Mouse (Mus musculus) heart, embryonic 14.5 days (tissue): ENCODE results near the gene Tnp2. TPM values are rescaled to one million over a fixed set of nuclear protein-coding genes. Genes with fewer than 3 reads are reported as not detected.

Source experiments
- ATAC-seq: fragments of 200-750 bp; cut with Nextera tagmentation; 2 replicates; pipeline ENCODE4 v1.8.0; 2017; ENCODE audit warnings: low read depth, moderate TSS enrichment; ENCODE audit not compliant: insufficient number of reproducible peaks, insufficient read depth, low FRiP score
- H3K27ac ChIP-seq, 2 experiments: fragments of 200-500 bp in 1 of 2; fragments of 300-500 bp in 1 of 2; sonication (generic) in 1 of 2; replicated peaks in 1 of 2; 2 replicates each; pipeline ENCODE4 v1.5.1; 2012 to 2014; ENCODE audit warnings: low read depth in 2 of 2, low read length in 2 of 2, control low read depth in 1 of 2, mild to moderate bottlenecking in 1 of 2, mixed read lengths in 1 of 2; ENCODE audit not compliant: control insufficient read depth in 1 of 2, insufficient read depth in 1 of 2
- H3K27me3 ChIP-seq: fragments of 300-500 bp; sonication (generic); 2 replicates; pipeline ENCODE4 v1.6.1; 2014; ENCODE audit warnings: mild to moderate bottlenecking, low read length, control low read depth; ENCODE audit not compliant: control insufficient read depth, insufficient read depth
- H3K36me3 ChIP-seq: fragments of 300-500 bp; sonication (generic); 2 replicates; pipeline ENCODE4 v1.6.1; 2014; ENCODE audit warnings: mild to moderate bottlenecking, control low read depth, low read length, mixed read lengths; ENCODE audit not compliant: control insufficient read depth, insufficient read depth
- H3K4me1 ChIP-seq, 2 experiments: fragments of 200-500 bp in 1 of 2; fragments of 300-500 bp in 1 of 2; sonication (generic) in 1 of 2; 2 replicates each; pipeline ENCODE4 v1.6.1; 2012 to 2014; ENCODE audit warnings: low read length in 2 of 2, control low read depth in 1 of 2, mixed read lengths in 1 of 2; ENCODE audit not compliant: control insufficient read depth in 2 of 2, insufficient read depth in 2 of 2
- H3K4me2 ChIP-seq: fragments of 300-500 bp; sonication (generic); 2 replicates; pipeline ENCODE4 v1.6.1; 2014; ENCODE audit warnings: mild to moderate bottlenecking, low read length
- H3K4me3 ChIP-seq, 2 experiments: fragments of 200-500 bp in 1 of 2; fragments of 300-500 bp in 1 of 2; sonication (generic) in 1 of 2; 2 replicates each; pipeline ENCODE4 v1.5.1; 2012 to 2014; ENCODE audit warnings: low read length in 2 of 2, mild to moderate bottlenecking in 2 of 2, control low read depth in 1 of 2, low read depth in 1 of 2, moderate library complexity in 1 of 2; ENCODE audit not compliant: control insufficient read depth in 1 of 2, insufficient read depth in 1 of 2
- H3K9ac ChIP-seq: fragments of 300-500 bp; sonication (generic); 2 replicates; pipeline ENCODE4 v1.6.1; 2014; ENCODE audit warnings: mild to moderate bottlenecking, low read length
- H3K9me3 ChIP-seq: fragments of 300-500 bp; sonication (generic); 2 replicates; pipeline ENCODE4 v1.6.1; 2016; ENCODE audit warnings: low read length, control low read depth; ENCODE audit not compliant: control insufficient read depth
- WGBS: fragments of 180-500 bp; shearing (Covaris S2); extraction: QIAGEN DNeasy Blood & Tissue Kit; methylation state at CpG from one replicate; pipeline ENCODE4 v1.1.7; 2014; 5-methylcytosine and 5-hydroxymethylcytosine counted together
- polyA plus RNA-seq: library from polyadenylated mRNA; unstranded; fragments of >200 nt; fragmentation: Nextera tagmentation; extraction: Ambion mirVana; gene quantifications from 2 replicates; pipeline ENCODE4 v1.2.1, GENCODE M21; 2014

The Tnp2 gene
- not detected in 2 replicates for polyA plus RNA-seq

DNA sequence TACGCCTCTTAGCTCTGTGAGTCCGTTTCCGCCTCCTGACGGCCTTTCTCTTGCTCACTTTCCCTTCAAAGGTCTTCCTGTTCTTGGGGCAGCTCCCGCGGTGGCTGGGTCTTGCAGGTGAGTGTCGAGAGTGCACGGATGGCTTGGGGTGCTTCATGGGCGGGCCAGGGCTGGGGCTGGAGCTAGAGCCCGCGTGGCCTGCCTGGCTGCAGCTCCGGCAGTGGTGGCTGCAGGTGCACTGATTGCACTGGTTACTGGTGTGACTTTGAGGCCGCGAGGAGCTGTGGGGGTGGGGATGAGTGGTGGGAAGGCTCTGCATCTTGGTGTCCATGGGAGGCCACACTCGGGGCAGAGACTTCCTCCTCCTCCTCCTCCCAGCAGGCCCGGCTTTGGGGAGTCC is at the start of gene Tnp2:
Gene Tnp2, minus strand, starts transcription at position 390 of the 400 bp plus-strand sequence.
- WGBS = 54% methylated on average over 15 of the region's 16 CpGs
- no peak for ATAC-seq
- Histone ChIP-seq H3K36me3 (no peaks in the 10 kb centered on the region), H3K4me2 (no peak within 1 kb of the TSS), H3K9me3 (no peaks in the 10 kb centered on the region), H3K4me3 (no peak within 1 kb of the TSS), H3K9ac (no peak within 1 kb of the TSS), H3K4me1 (peaks cover 16 to 29% of the 10 kb centered on the region in 2 experiments), H3K27me3 (no peaks in the 10 kb centered on the region), H3K27ac (no peak within 1 kb of the TSS)

DNA sequence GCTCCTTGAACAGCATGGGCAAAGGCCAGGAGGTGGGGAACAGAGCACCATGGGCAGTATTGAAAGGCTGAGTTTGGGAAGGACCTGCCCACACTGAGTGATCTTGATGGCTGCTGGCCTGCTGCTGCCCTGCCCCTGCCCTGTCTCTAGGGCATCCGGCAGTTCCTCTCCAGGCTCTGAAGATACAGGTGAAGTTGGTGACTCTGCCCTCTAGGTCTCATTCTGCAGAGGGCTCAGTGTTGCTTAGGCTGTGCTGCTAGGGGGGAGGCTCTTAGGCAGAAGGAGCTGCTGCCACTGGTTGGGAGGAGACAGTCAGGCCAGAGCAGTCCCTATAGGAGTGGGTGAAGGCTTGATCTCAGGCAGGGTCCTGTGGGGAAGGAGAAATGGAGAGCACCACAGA is 49.4 kb upstream of the Tnp2 start:
- Histone ChIP-seq H3K36me3 (0 out of 2 replicates have a peak, but pooled peaks cover 4% of the 10 kb centered on the region), H3K9ac (peak overlapping the region; percentile 59), H3K27me3 (no peaks in the 10 kb centered on the region), H3K4me3 (no peak overlapping the region), H3K4me1 (peaks cover 26 to 41% of the 10 kb centered on the region in 2 experiments), H3K9me3 (no peaks in the 10 kb centered on the region), H3K4me2 (no peak overlapping the region), H3K27ac (peak overlapping the region; percentile 88)
- ATAC-seq = no peak
- WGBS = 68% methylated on average over 1 of the region's 1 CpGs

DNA sequence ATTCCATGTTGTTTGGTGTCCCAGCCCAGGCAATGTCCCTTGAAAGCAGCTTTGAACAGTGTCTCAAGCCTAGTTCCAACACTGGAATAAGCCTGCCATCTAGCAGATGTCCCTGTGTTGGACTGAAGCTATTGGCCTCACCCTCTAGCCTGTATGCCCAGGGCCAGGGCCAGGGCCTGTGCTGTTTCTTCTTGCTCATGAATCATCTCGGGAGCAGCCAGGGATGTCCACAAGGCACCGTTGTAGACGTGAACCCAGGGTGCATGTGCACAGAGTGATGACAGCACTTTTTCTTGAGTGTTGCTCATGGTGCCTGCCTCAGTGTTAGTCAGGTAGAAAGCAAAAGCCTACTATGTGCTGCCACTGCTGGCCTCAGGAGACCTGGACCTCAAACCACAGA is 48.8 kb upstream of the Tnp2 start:
- no peak for ATAC-seq
- no peak overlapping the region for H3K9ac ChIP-seq
- H3K27me3 ChIP-seq = no peaks in the 10 kb centered on the region
- no peaks in the 10 kb centered on the region for H3K9me3 ChIP-seq
- 0 out of 2 replicates have a peak, but pooled peaks cover 4% of the 10 kb centered on the region for H3K36me3 ChIP-seq
- H3K27ac ChIP-seq = no peak overlapping the region
- 85% methylated on average over 3 of the region's 3 CpGs for WGBS
- no peak overlapping the region for H3K4me2 ChIP-seq
- H3K4me3 ChIP-seq = no peak overlapping the region
- H3K4me1 ChIP-seq = peaks cover 26 to 41% of the 10 kb centered on the region in 2 experiments

DNA sequence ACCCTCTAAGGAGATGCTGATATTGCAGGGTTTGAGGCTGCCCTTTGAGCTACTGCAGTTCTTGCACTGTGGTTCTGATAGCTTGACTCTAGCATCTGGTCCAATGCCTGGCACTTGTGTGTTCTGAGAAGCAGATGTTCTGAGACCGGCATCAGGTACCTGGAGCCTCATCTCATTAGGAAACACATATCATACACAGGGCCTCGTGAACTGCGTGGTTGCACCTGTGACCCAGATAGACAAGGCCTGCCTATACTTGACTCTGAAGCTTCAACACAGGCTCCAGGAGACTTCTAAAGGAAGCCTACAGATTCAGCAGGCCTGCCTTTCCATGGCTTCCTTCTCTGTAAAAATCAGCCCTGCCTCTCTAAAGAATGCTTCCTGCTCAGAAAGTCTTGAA is 47.9 kb upstream of the Tnp2 start:
- no peak overlapping the region for H3K4me3 ChIP-seq
- no peak overlapping the region for H3K27ac ChIP-seq
- H3K4me2 ChIP-seq = no peak overlapping the region
- no peak for ATAC-seq
- no peak overlapping the region for H3K9ac ChIP-seq
- 96% methylated on average over 3 of the region's 3 CpGs for WGBS
- 0 out of 2 replicates have a peak, but pooled peaks cover 4% of the 10 kb centered on the region for H3K36me3 ChIP-seq
- H3K4me1 ChIP-seq = peaks cover 26 to 41% of the 10 kb centered on the region in 2 experiments
- H3K27me3 ChIP-seq = no peaks in the 10 kb centered on the region
- H3K9me3 ChIP-seq = no peaks in the 10 kb centered on the region

DNA sequence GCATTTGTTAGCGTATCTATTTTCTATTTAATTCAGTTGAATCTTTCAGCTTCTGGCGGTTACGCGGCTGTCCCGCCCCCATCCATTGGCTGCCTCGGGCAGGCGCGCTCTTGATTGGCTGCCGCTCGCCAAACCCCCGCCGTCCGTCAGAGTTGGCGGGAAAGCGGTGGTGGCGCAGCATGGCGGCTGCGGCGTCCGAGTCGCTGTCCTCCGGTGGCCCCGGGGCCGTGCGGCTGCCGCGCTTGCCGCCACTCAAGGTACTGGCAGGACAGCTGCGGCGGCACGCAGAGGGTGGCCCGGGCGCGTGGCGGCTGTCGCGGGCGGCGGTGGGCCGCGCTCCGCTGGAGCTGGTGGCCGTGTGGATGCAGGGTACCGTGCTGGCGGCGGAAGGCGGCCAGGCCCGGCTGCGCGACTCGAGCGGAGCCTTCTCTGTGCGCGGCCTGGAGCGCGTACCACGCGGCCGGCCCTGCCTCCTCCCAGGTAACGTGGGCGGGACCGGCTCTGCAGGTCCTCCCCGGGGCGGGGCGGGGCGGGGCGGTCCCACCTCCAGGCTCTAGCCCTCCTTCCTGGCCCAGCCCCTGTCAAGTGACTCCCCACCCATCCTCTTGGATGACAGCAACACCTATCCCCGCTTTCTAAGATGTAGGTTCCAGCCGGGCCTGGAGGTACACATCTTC is 46.6 kb upstream of the Tnp2 start, which contains the start of gene Rmi2:
Gene Rmi2, plus strand, starts transcription at position 149 of the 677 bp plus-strand sequence.
- Histone ChIP-seq H3K9me3 (no peaks in the 10 kb centered on the region), H3K4me2 (peak within 1 kb of the TSS; percentile 84), H3K9ac (peak within 1 kb of the TSS; percentile 77), H3K36me3 (no peaks in the 10 kb centered on the region), H3K27me3 (no peaks in the 10 kb centered on the region), H3K4me3 (peak within 1 kb of the TSS; percentile 63 to 68), H3K27ac (peak within 1 kb of the TSS; percentile 40 to 76), H3K4me1 (peaks cover 26 to 40% of the 10 kb centered on the region in 2 experiments)
- ATAC-seq = peak; percentile 70
- under 1% methylated on average over 60 of the region's 69 CpGs for WGBS

DNA sequence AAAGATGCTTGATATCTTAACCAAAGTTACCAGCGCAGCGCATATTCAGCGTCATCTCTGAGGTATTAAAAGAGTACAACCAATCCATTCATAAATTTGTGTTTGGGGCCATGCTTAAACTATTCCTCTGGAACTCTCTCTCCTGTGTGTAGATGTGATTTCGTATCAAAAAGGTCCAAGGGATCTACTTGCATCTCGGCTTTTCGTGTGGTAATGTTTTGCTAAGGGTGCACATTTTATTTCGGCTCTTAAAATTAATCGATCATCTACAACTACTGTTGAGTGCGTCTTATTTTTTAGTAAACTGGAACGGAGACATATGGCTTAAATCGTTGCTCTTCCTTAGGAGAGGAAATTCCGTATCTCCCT is 46.1 kb upstream of the Tnp2 start:
- Histone ChIP-seq H3K36me3 (no peaks in the 10 kb centered on the region), H3K4me3 (peak overlapping the region; percentile 63 to 68), H3K9ac (peak overlapping the region; percentile 63), H3K9me3 (no peaks in the 10 kb centered on the region), H3K27me3 (no peaks in the 10 kb centered on the region), H3K4me1 (peaks cover 23 to 35% of the 10 kb centered on the region in 2 experiments), H3K4me2 (peak overlapping the region; percentile 84), H3K27ac (no peak overlapping the region; a peak in 1 of 4 replicates)
- 8% methylated on average over 12 of the region's 12 CpGs for WGBS
- no peak for ATAC-seq

DNA sequence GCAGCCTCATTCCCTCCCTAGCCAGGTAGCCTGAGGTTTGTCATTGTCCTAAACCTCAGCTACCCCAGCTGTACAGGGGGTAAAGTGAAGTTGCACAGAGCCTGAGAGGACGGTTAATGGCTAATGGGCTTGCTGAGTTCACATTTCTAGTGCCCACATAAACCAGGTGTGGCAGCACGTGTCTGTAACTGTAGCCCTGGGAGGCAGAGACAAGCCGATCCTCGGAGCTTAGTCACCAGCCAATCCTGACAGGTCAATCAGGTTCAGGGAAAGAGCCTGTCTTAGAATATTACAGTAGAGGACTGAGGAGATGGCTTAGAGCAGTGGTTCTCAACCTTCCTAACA is 40.0 kb upstream of the Tnp2 start:
- H3K4me3 ChIP-seq = no peak overlapping the region
- no peak overlapping the region for H3K4me2 ChIP-seq
- H3K9ac ChIP-seq = no peak overlapping the region
- no peak for ATAC-seq
- H3K4me1 ChIP-seq = no peaks in the 10 kb centered on the region
- H3K9me3 ChIP-seq = no peaks in the 10 kb centered on the region
- 63% methylated on average over 4 of the region's 4 CpGs for WGBS
- H3K36me3 ChIP-seq = no peaks in the 10 kb centered on the region
- H3K27me3 ChIP-seq = no peaks in the 10 kb centered on the region
- no peak overlapping the region for H3K27ac ChIP-seq
